In genomic region chr19:46572951-46573937, GRCm38 (mm10) we compare ENCODE assay signal across 7 mouse cellular contexts. TPM values are rescaled to one million over a fixed set of nuclear protein-coding genes. Genes with fewer than 3 reads are reported as not detected.
DNase-seq lines count a peak whose midpoint lies in the region; ATAC-seq and TF ChIP-seq lines count a peak whose summit lies in the region.

Gene Arl3 (minus strand): TSS chr19:46573198.
Gene Sfxn2 (plus strand): TSS chr19:46573365.

- peak; percentile 62 for TF ChIP-seq POLR2A in small intestine, adult 2 months (IDR thresholded peaks at IDR 0.05; ENCODE audit: low read depth, low read length)

- H3K27ac ChIP-seq in embryonic facial prominence, embryonic 10.5 days (replicated peaks), result peak within 1 kb of the TSS; percentile 91
- H3K27ac ChIP-seq in intestine, postnatal 0 days (ENCODE audit: low read depth, low read length), result peak within 1 kb of the TSS; percentile 37; the same call in 1 of the 2 replicates
- peak within 1 kb of the TSS; percentile 81 for H3K27ac ChIP-seq in midbrain, embryonic 12.5 days (replicated peaks)
- no peak within 1 kb of the TSS; the same call in 1 of the 2 replicates for H3K27ac ChIP-seq in small intestine, adult 2 months (ENCODE audit: insufficient read depth, low read depth, low read length)

- peak within 1 kb of the TSS; percentile 43 for H3K9ac ChIP-seq in intestine, postnatal 0 days (ENCODE audit: low read depth, low read length)
- H3K9ac ChIP-seq in midbrain, embryonic 12.5 days (replicated peaks), result peak within 1 kb of the TSS; percentile 86

- peak; percentile 96 for DNase-seq in adrenal gland, postnatal 10 days
- peak; percentile 99 for DNase-seq in embryonic facial prominence, embryonic 10.5 days (ENCODE audit: low spot score)
- DNase-seq in gonadal fat pad, adult 2 months (ENCODE audit: low read depth), result peak; percentile 70
- DNase-seq in left cerebral cortex, postnatal 4 days, result peak; percentile 97

- peak within 1 kb of the TSS; percentile 94 for H3K4me2 ChIP-seq in intestine, postnatal 0 days (replicated peaks; ENCODE audit: low read depth)
- peak within 1 kb of the TSS; percentile 82 for H3K4me2 ChIP-seq in midbrain, embryonic 12.5 days (replicated peaks)

- peak; percentile 98 for ATAC-seq in intestine, postnatal 0 days
- peak; percentile 95 for ATAC-seq in midbrain, embryonic 12.5 days (ENCODE audit: low FRiP score, low read depth)

- no peaks in the 10 kb centered on the region for H3K9me3 ChIP-seq in embryonic facial prominence, embryonic 10.5 days
- H3K9me3 ChIP-seq in intestine, postnatal 0 days (ENCODE audit: control insufficient read depth), result no peaks in the 10 kb centered on the region
- H3K9me3 ChIP-seq in midbrain, embryonic 12.5 days, result no peaks in the 10 kb centered on the region

- peak; percentile 61 for TF ChIP-seq CTCF in intestine, postnatal 0 days (IDR thresholded peaks at IDR 0.05; ENCODE audit: low read depth)
- peak; percentile 33; the same call in 1 of the 2 replicates for TF ChIP-seq CTCF in small intestine, adult 2 months (IDR thresholded peaks at IDR 0.05; ENCODE audit: extremely low read depth, insufficient read length, insufficient replicate concordance, low read depth, low read length)

- H3K4me3 ChIP-seq in embryonic facial prominence, embryonic 10.5 days, result peak within 1 kb of the TSS; percentile 85
- H3K4me3 ChIP-seq in intestine, postnatal 0 days (ENCODE audit: low read depth, low read length), result peak within 1 kb of the TSS; percentile 58
- H3K4me3 ChIP-seq in midbrain, embryonic 12.5 days, result peak within 1 kb of the TSS; percentile 82
- H3K4me3 ChIP-seq in small intestine, adult 2 months (ENCODE audit: low read depth, low read length), result peak within 1 kb of the TSS; percentile 91

- no peaks in the 10 kb centered on the region for H3K27me3 ChIP-seq in embryonic facial prominence, embryonic 10.5 days (replicated peaks; ENCODE audit: low read depth, poor library complexity, severe bottlenecking)
- H3K27me3 ChIP-seq in intestine, postnatal 0 days (replicated peaks; ENCODE audit: control insufficient read depth, insufficient read depth, low read length), result no peaks in the 10 kb centered on the region
- no peaks in the 10 kb centered on the region for H3K27me3 ChIP-seq in midbrain, embryonic 12.5 days
- no peaks in the 10 kb centered on the region for H3K27me3 ChIP-seq in small intestine, adult 2 months (ENCODE audit: control insufficient read depth, insufficient read depth, low read length)

- intact Hi-C loops in left cerebral cortex, postnatal 4 days (cut with DNase I), result no loop called here

- peaks cover 30% of the 10 kb centered on the region for H3K4me1 ChIP-seq in embryonic facial prominence, embryonic 10.5 days
- no peaks in the 10 kb centered on the region for H3K4me1 ChIP-seq in intestine, postnatal 0 days (replicated peaks; ENCODE audit: control insufficient read depth, insufficient read depth, low read length)
- H3K4me1 ChIP-seq in midbrain, embryonic 12.5 days, result peaks cover 28% of the 10 kb centered on the region
- H3K4me1 ChIP-seq in small intestine, adult 2 months (ENCODE audit: control insufficient read depth, insufficient read depth, insufficient read length, low read length), result peaks cover 4% of the 10 kb centered on the region; the same call in 1 of the 2 replicates

- no peaks in the 10 kb centered on the region for H3K36me3 ChIP-seq in embryonic facial prominence, embryonic 10.5 days (replicated peaks)
- H3K36me3 ChIP-seq in intestine, postnatal 0 days (ENCODE audit: control insufficient read depth, insufficient read depth), result no peaks in the 10 kb centered on the region
- H3K36me3 ChIP-seq in midbrain, embryonic 12.5 days, result no peaks in the 10 kb centered on the region
- no peaks in the 10 kb centered on the region for H3K36me3 ChIP-seq in small intestine, adult 2 months (ENCODE audit: control insufficient read depth, insufficient read depth, low read length)

- under 1% methylated on average over 67 of the region's 67 CpGs for whole genome bisulfite sequencing in embryonic facial prominence, embryonic 10.5 days
- 1% methylated on average over 66 of the region's 67 CpGs for WGBS in intestine, postnatal 0 days
- under 1% methylated on average over 53 of the region's 67 CpGs for WGBS in midbrain, embryonic 12.5 days
- WGBS in small intestine, adult 2 months, result under 1% methylated on average over 65 of the region's 67 CpGs

RNA-seq across cellular contexts. Expression of gene Arl3, which starts in this region (rescaled TPM):
- total RNA-seq in adrenal gland, postnatal 10 days (2021), result 10 to 100 TPM; 41.7 to 43.0 TPM
- 196 and 200 TPM in 2 replicates for polyA plus RNA-seq in embryonic facial prominence, embryonic 10.5 days (2016; fragmentation: Nextera tagmentation; extraction: Ambion mirVana)
- 31.8 and 38.1 TPM in 2 replicates for polyA plus RNA-seq in gonadal fat pad, adult 2 months (2012; rRNA removed)
- polyA plus RNA-seq in intestine, postnatal 0 days (2015; fragmentation: Nextera tagmentation; extraction: Ambion mirVana), result 21.1 and 25.6 TPM in 2 replicates
- 100 to 1,000 TPM; 102 to 107 TPM for total RNA-seq in left cerebral cortex, postnatal 4 days (2021)
- 201 and 208 TPM in 2 replicates for polyA plus RNA-seq in midbrain, embryonic 12.5 days (2016; fragmentation: Nextera tagmentation; extraction: Ambion mirVana)
- 1.3 and 2.1 TPM in 2 replicates for polyA plus RNA-seq in small intestine, adult 2 months (2012; rRNA removed)

RNA-seq across cellular contexts. Expression of gene Sfxn2, which starts in this region (rescaled TPM):
- total RNA-seq in adrenal gland, postnatal 10 days (2021), result 10 to 100 TPM; 11.2 to 16.4 TPM
- polyA plus RNA-seq in embryonic facial prominence, embryonic 10.5 days (2016; fragmentation: Nextera tagmentation; extraction: Ambion mirVana), result 21.0 and 22.6 TPM in 2 replicates
- polyA plus RNA-seq in gonadal fat pad, adult 2 months (2012; rRNA removed), result 8.1 and 8.5 TPM in 2 replicates
- polyA plus RNA-seq in intestine, postnatal 0 days (2015; fragmentation: Nextera tagmentation; extraction: Ambion mirVana), result 5.2 and 6.2 TPM in 2 replicates
- 10 to 100 TPM; 12.6 to 13.7 TPM for total RNA-seq in left cerebral cortex, postnatal 4 days (2021)
- polyA plus RNA-seq in midbrain, embryonic 12.5 days (2016; fragmentation: Nextera tagmentation; extraction: Ambion mirVana), result 11.9 and 14.2 TPM in 2 replicates
- 1.3 and 1.6 TPM in 2 replicates for polyA plus RNA-seq in small intestine, adult 2 months (2012; rRNA removed)
